Mouse (Mus musculus) midbrain, postnatal 0 days (tissue): ENCODE measurements around the gene Gm2022. TPM values are rescaled to one million over a fixed set of nuclear protein-coding genes. Genes with fewer than 3 reads are reported as not detected.

ENCODE experiments used
- polyA plus RNA-seq: library from polyadenylated mRNA; unstranded; fragments of >200 nt; fragmentation: Nextera tagmentation; extraction: Ambion mirVana; gene quantifications from 2 replicates; pipeline ENCODE4 v1.2.1, GENCODE M21; 2015
- total RNA-seq: library from RNA; depleted of rRNA; stranded (reverse); fragments of >200 nt; gene quantifications from 2 replicates; pipeline ENCODE4 v1.2.3, GENCODE M21; 2014; rRNA removed

Gene Gm2022
- total and polyA plus RNA-seq, 2 experiments from 2014 or later, result not detected

Other genes starting within 250 kb of the Gm2022 start
- not detected in 2 replicates for gene Gm21319, start 119.6 kb upstream of the Gm2022 start, total RNA-seq
- not detected in 2 replicates for gene Gm21319, start 119.6 kb upstream of the Gm2022 start, polyA plus RNA-seq
- not detected in 2 replicates for gene Gm21936, start 99.9 kb upstream of the Gm2022 start, total RNA-seq
- gene Gm21936, start 99.9 kb upstream of the Gm2022 start, polyA plus RNA-seq, result not detected in 2 replicates
- not detected in 2 replicates for gene BB287469, start 78.8 kb upstream of the Gm2022 start, total RNA-seq
- not detected in 2 replicates for gene BB287469, start 78.8 kb upstream of the Gm2022 start, polyA plus RNA-seq
- not detected in 2 replicates for gene Gm2001, start 53.0 kb upstream of the Gm2022 start, total RNA-seq
- not detected in 2 replicates for gene Gm2001, start 53.0 kb upstream of the Gm2022 start, polyA plus RNA-seq
- not detected in 2 replicates for gene Gm2016, start 21.3 kb upstream of the Gm2022 start, total RNA-seq
- gene Gm2016, start 21.3 kb upstream of the Gm2022 start, polyA plus RNA-seq, result not detected in 2 replicates
- not detected in 2 replicates for gene Gm2035, start 24.5 kb downstream of the Gm2022 start, total RNA-seq
- not detected in 2 replicates for gene Gm2035, start 24.5 kb downstream of the Gm2022 start, polyA plus RNA-seq
- gene Gm2042, start 58.7 kb downstream of the Gm2022 start, total RNA-seq, result not detected in 2 replicates
- not detected in 2 replicates for gene Gm2042, start 58.7 kb downstream of the Gm2022 start, polyA plus RNA-seq
- gene Gm2075, start 116.5 kb downstream of the Gm2022 start, total RNA-seq, result not detected in 2 replicates
- not detected in 2 replicates for gene Gm2075, start 116.5 kb downstream of the Gm2022 start, polyA plus RNA-seq
- not detected in 2 replicates for gene Gm6803, start 123.4 kb downstream of the Gm2022 start, total RNA-seq
- not detected in 2 replicates for gene Gm6803, start 123.4 kb downstream of the Gm2022 start, polyA plus RNA-seq
- gene Gm2056, start 131.6 kb downstream of the Gm2022 start, total RNA-seq, result not detected in 2 replicates
- not detected in 2 replicates for gene Gm2056, start 131.6 kb downstream of the Gm2022 start, polyA plus RNA-seq
- not detected in 2 replicates for gene Gm16368, start 188.3 kb downstream of the Gm2022 start, total RNA-seq
- gene Gm16368, start 188.3 kb downstream of the Gm2022 start, polyA plus RNA-seq, result not detected in 2 replicates